Mouse (Mus musculus) kidney, adult 9 months (tissue): Measurements from ENCODE around the gene Gm17651.

ENCODE experiments used
- DNase-seq: peaks from one replicate; pipeline ENCODE4 v3.0.0; 2022

The Gm17651 gene

GRCm38 (mm10) chr3:97624611-97625010 is 49.9 kb downstream of the Gm17651 start:
- DNase-seq: peak; percentile 89
